Mouse (Mus musculus): Measurements from ENCODE around the gene Hmgb1. TPM values are rescaled to one million over a fixed set of nuclear protein-coding genes. Genes with fewer than 3 reads are reported as not detected.

The Hmgb1 gene
- polyA plus RNA-seq, 1 experiment = 107 TPM

- WGBS = 79% methylated on average over 4 of the region's 4 CpGs
Observed at GRCm38 (mm10) chr5:149160469-149160868, 23.8 kb downstream of the Hmgb1 start.

DNA sequence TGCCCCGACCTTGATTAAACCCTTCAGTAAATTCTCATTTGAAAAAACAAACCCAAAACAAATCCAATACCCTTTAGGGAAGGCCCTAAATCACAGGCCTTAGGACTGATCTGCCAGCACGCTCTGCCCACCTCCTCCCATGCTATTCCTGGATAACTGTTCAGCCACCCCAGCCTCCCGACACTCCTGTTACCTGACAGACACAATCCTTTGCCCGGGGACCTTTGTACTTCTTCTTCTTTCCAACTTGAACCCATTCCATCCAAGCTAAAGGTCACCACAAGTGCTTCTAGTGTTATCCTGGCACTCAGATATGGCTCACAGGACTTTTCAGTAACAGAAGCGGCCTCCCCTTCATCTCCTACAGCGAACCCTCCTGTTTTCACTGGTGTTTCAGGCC, 25.3 kb downstream of the Hmgb1 start:
- H3K27ac ChIP-seq (ENCODE audit: control insufficient read depth, insufficient read depth, low read length) = no peak overlapping the region
- WGBS = 95% methylated on average over 6 of the region's 6 CpGs
- no peak overlapping the region for H3K4me3 ChIP-seq (ENCODE audit: control insufficient read depth, insufficient read depth, low read length)
- no peaks in the 10 kb centered on the region for H3K27me3 ChIP-seq (ENCODE audit: control insufficient read depth, insufficient read depth, low read length)
- H3K4me1 ChIP-seq (replicated peaks; ENCODE audit: control insufficient read depth, insufficient read depth, low read length) = peaks cover 9% of the 10 kb centered on the region
- TF ChIP-seq CTCF (IDR thresholded peaks at IDR 0.05; ENCODE audit: borderline replicate concordance, control insufficient read depth, extremely low read depth, insufficient read depth, low read length, poor library complexity) (no peak), POLR2A (IDR thresholded peaks at IDR 0.05; ENCODE audit: control insufficient read depth, extremely low read depth, insufficient read depth, low read length, poor library complexity) (no peak)
- H3K36me3 ChIP-seq (ENCODE audit: control insufficient read depth, insufficient read depth, low read length) = no peaks in the 10 kb centered on the region
- no peak for DNase-seq

More at GRCm38 (mm10) chr5:149160469-149160868, 23.8 kb downstream of the Hmgb1 start:
- DNase-seq = no peak
- Histone ChIP-seq H3K27me3 (ENCODE audit: control insufficient read depth, insufficient read depth, low read length) (no peaks in the 10 kb centered on the region), H3K4me3 (ENCODE audit: control insufficient read depth, insufficient read depth, low read length) (no peak overlapping the region), H3K27ac (ENCODE audit: control insufficient read depth, insufficient read depth, low read length) (no peak overlapping the region), H3K36me3 (ENCODE audit: control insufficient read depth, insufficient read depth, low read length) (no peaks in the 10 kb centered on the region), H3K4me1 (replicated peaks; ENCODE audit: control insufficient read depth, insufficient read depth, low read length) (peaks cover 9% of the 10 kb centered on the region)
- TF ChIP-seq CTCF (IDR thresholded peaks at IDR 0.05; ENCODE audit: borderline replicate concordance, control insufficient read depth, extremely low read depth, insufficient read depth, low read length, poor library complexity) (no peak), POLR2A (IDR thresholded peaks at IDR 0.05; ENCODE audit: control insufficient read depth, extremely low read depth, insufficient read depth, low read length, poor library complexity) (no peak)

- TF ChIP-seq POLR2A (IDR thresholded peaks at IDR 0.05; ENCODE audit: control insufficient read depth, extremely low read depth, insufficient read depth, low read length, poor library complexity) (no peak), CTCF (IDR thresholded peaks at IDR 0.05; ENCODE audit: borderline replicate concordance, control insufficient read depth, extremely low read depth, insufficient read depth, low read length, poor library complexity) (no peak)
- WGBS = 97% methylated on average over 18 of the region's 18 CpGs
- Histone ChIP-seq H3K27me3 (ENCODE audit: control insufficient read depth, insufficient read depth, low read length) (no peaks in the 10 kb centered on the region), H3K4me1 (replicated peaks; ENCODE audit: control insufficient read depth, insufficient read depth, low read length) (peaks cover 9% of the 10 kb centered on the region), H3K36me3 (ENCODE audit: control insufficient read depth, insufficient read depth, low read length) (no peaks in the 10 kb centered on the region), H3K4me3 (ENCODE audit: control insufficient read depth, insufficient read depth, low read length) (no peak overlapping the region), H3K27ac (ENCODE audit: control insufficient read depth, insufficient read depth, low read length) (no peak overlapping the region)
- DNase-seq = no peak
Observed at GRCm38 (mm10) chr5:149156886-149157563, 27.3 kb downstream of the Hmgb1 start.

DNA sequence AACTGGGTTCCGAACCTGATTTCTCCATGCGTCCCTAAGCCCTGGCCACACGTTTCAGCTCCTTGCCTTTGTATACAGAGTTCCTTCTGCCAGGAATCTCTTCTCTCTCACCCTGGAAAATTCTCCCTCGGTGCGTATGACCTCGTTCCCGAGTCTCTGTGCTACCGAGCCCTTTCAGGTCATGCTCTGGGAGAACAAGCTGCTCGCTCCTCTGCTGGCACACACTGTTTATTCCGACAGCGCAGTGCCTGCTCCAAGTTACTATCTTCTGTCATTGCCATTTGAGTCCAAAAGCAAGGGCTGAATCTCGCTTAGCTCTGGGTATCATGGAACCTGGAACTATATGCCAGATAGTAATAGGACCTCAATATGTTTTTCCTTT, 31.5 kb downstream of the Hmgb1 start:
- TF ChIP-seq POLR2A (IDR thresholded peaks at IDR 0.05; ENCODE audit: control insufficient read depth, extremely low read depth, insufficient read depth, low read length, poor library complexity) = no peak
- no peak for TF ChIP-seq CTCF (IDR thresholded peaks at IDR 0.05; ENCODE audit: borderline replicate concordance, control insufficient read depth, extremely low read depth, insufficient read depth, low read length, poor library complexity)
- no peak overlapping the region for H3K27ac ChIP-seq (ENCODE audit: control insufficient read depth, insufficient read depth, low read length)
- no peaks in the 10 kb centered on the region for H3K27me3 ChIP-seq (ENCODE audit: control insufficient read depth, insufficient read depth, low read length)
- DNase-seq = no peak
- no peaks in the 10 kb centered on the region for H3K36me3 ChIP-seq (ENCODE audit: control insufficient read depth, insufficient read depth, low read length)
- 94% methylated on average over 12 of the region's 12 CpGs for WGBS
- peaks cover 9% of the 10 kb centered on the region for H3K4me1 ChIP-seq (replicated peaks; ENCODE audit: control insufficient read depth, insufficient read depth, low read length)
- no peak overlapping the region for H3K4me3 ChIP-seq (ENCODE audit: control insufficient read depth, insufficient read depth, low read length)

GRCm38 (mm10) chr5:149152063-149152773, 32.1 kb downstream of the Hmgb1 start:
- H3K27ac ChIP-seq (ENCODE audit: control insufficient read depth, insufficient read depth, low read length) = no peak overlapping the region
- H3K27me3 ChIP-seq (ENCODE audit: control insufficient read depth, insufficient read depth, low read length) = no peaks in the 10 kb centered on the region
- DNase-seq = no peak
- no peak for TF ChIP-seq CTCF (IDR thresholded peaks at IDR 0.05; ENCODE audit: borderline replicate concordance, control insufficient read depth, extremely low read depth, insufficient read depth, low read length, poor library complexity)
- no peak for TF ChIP-seq POLR2A (IDR thresholded peaks at IDR 0.05; ENCODE audit: control insufficient read depth, extremely low read depth, insufficient read depth, low read length, poor library complexity)
- peaks cover 12% of the 10 kb centered on the region for H3K4me1 ChIP-seq (replicated peaks; ENCODE audit: control insufficient read depth, insufficient read depth, low read length)
- H3K4me3 ChIP-seq (ENCODE audit: control insufficient read depth, insufficient read depth, low read length) = no peak overlapping the region
- H3K36me3 ChIP-seq (ENCODE audit: control insufficient read depth, insufficient read depth, low read length) = no peaks in the 10 kb centered on the region
- 87% methylated on average over 13 of the region's 13 CpGs for WGBS

- H3K4me3 ChIP-seq (ENCODE audit: control insufficient read depth, insufficient read depth, low read length) = no peak overlapping the region
- no peaks in the 10 kb centered on the region for H3K27me3 ChIP-seq (ENCODE audit: control insufficient read depth, insufficient read depth, low read length)
- 96% methylated on average over 3 of the region's 3 CpGs for WGBS
- H3K36me3 ChIP-seq (ENCODE audit: control insufficient read depth, insufficient read depth, low read length) = no peaks in the 10 kb centered on the region
- peaks cover 14% of the 10 kb centered on the region for H3K4me1 ChIP-seq (replicated peaks; ENCODE audit: control insufficient read depth, insufficient read depth, low read length)
- TF ChIP-seq CTCF (IDR thresholded peaks at IDR 0.05; ENCODE audit: borderline replicate concordance, control insufficient read depth, extremely low read depth, insufficient read depth, low read length, poor library complexity) = no peak
- 0 out of 2 replicates have a peak overlapping the region, but pooled peaks have one; percentile 9 for H3K27ac ChIP-seq (ENCODE audit: control insufficient read depth, insufficient read depth, low read length)
- DNase-seq = no peak
Observed at GRCm38 (mm10) chr5:149150882-149151281, 33.4 kb downstream of the Hmgb1 start.

Data from thymus, adult 2 months (tissue).